Mouse (Mus musculus) forebrain, embryonic 10.5 days (tissue): ENCODE measurements around the gene Mettl23. TPM values are rescaled to one million over a fixed set of nuclear protein-coding genes. Genes with fewer than 3 reads are reported as not detected.

Experiments used
- DNase-seq: peaks from one replicate; pipeline ENCODE4 v3.0.0-alpha.2; 2017; ENCODE audit warnings: low spot score; ENCODE audit errors: extremely low spot score
- H3K27ac ChIP-seq: fragments of 300-500 bp; sonication (generic); 2 replicates; pipeline ENCODE4 v1.5.1; 2016; ENCODE audit warnings: mild to moderate bottlenecking
- H3K27me3 ChIP-seq: fragments of 300-500 bp; sonication (generic); 2 replicates; pipeline ENCODE4 v1.6.1; 2016; ENCODE audit warnings: mild to moderate bottlenecking; ENCODE audit not compliant: poor library complexity, severe bottlenecking
- H3K36me3 ChIP-seq: fragments of 300-500 bp; sonication (generic); replicated peaks from 2 replicates; pipeline ENCODE4 v1.6.1; 2016; ENCODE audit warnings: mild to moderate bottlenecking, moderate library complexity
- H3K4me1 ChIP-seq: fragments of 300-500 bp; sonication (generic); 2 replicates; pipeline ENCODE4 v1.6.1; 2016
- H3K4me3 ChIP-seq: fragments of 300-500 bp; sonication (generic); 2 replicates; pipeline ENCODE4 v1.5.1; 2016; ENCODE audit warnings: mild to moderate bottlenecking, moderate library complexity
- H3K9me3 ChIP-seq: fragments of 300-500 bp; sonication (generic); 2 replicates; pipeline ENCODE4 v1.6.1; 2016; ENCODE audit warnings: mild to moderate bottlenecking, moderate library complexity
- WGBS: fragments of 180-500 bp; shearing (Covaris S2); methylation state at CpG from one replicate; pipeline ENCODE4 v1.1.7; 2016; 5-methylcytosine and 5-hydroxymethylcytosine counted together
- polyA plus RNA-seq: library from polyadenylated mRNA; unstranded; fragments of >200 nt; fragmentation: Nextera tagmentation; extraction: Ambion mirVana; gene quantifications from 2 replicates; pipeline ENCODE4 v1.2.1, GENCODE M21; 2016

Gene Mettl23
- polyA plus RNA-seq, 1 experiment from 2014 or later, result 64.3 TPM

DNA sequence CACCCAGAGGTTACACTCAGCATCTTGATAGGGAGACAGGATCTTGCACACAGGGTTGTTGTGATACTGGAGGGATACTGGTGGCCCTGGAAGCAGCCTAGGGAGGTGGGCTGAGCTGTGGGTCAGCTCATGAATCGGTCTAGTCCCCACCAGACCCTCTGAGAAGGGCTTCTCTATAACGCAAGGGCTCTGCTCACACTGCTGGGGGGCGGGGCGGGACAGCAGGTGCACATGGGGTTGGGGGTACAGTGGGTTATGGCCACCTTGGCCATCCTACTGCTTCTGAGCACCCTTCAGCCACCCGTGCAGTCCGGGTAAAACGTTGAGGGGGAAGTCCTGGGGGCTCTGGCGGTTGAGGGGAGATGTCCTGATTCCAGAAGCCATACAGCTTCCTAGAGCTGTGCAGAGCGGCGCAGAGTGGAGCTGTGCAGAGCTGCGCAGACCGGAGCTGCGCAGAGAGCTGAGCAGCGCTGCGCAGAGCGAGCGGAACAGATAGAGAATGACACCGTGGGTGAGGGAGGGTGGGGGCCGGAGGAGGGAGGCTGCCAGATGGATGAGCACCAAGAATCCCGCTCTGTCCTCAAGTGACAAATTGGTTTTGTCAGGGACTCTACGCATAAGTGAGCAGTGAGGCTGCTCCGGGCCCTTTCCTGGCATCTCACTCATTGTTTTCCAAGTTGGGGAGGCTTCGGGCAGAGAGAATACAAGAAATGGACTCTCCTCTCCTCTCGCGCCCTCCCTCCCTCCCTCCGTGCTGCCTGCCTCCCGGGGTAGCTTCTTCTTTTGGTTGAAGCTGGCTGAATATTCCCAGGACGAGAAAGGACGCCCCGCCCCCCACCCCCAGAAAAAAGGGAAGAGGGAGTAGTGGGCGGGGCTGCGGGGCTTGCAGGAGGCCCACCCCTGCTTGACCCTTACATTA lies 31.8 kb upstream of the Mettl23 start:
- WGBS, result 5% methylated on average over 32 of the region's 32 CpGs
- Histone ChIP-seq H3K9me3 (no peaks in the 10 kb centered on the region), H3K4me1 (peaks cover 87% of the 10 kb centered on the region)

DNA sequence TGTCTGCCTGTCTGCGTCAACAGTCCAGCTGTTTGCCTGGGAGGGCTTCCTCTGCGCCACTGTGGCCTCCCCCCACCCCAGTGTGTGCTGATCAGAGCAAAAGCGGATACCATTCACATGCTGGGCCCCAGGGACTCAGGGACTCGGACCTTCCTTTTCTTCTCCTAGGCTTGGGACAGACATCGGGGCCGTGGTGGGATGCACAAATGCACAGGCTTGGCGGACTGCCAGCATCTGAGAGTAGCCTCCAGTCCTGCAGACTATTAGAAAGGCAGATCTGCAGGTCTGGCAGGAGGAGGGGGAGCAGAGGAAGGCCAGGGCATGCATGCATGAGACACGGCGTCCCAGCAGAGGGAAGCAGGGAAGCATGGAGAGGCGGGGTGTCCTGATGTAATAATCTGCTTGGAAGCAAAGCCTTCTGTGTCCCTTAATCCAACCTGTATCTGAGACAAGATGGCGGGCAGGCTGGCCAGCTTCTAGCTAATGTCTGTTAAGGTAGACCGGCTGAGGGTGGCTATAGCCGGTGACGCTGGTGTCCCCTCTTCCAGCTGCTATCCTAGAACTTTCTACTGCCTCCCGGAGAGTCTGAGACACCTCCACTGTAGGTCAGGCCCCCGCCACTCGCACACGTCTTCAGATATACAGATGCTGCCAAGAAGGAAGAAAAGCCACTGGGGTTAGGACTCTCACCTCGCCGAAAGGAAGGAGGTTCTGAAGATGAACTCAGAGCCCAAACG lies 30.1 kb upstream of the Mettl23 start:
- WGBS, result 54% methylated on average over 21 of the region's 21 CpGs
- Histone ChIP-seq H3K27me3 (peaks cover 19% of the 10 kb centered on the region), H3K9me3 (no peaks in the 10 kb centered on the region), H3K4me1 (peaks cover 89% of the 10 kb centered on the region), H3K27ac (peak overlapping the region; percentile 86), H3K36me3 (0 out of 2 replicates have a peak, but pooled peaks cover 2% of the 10 kb centered on the region), H3K4me3 (peak overlapping the region; percentile 27)
- peak; percentile 52 for DNase-seq

More for the DNA sequence above, 31.8 kb upstream of the Mettl23 start:
- Histone ChIP-seq H3K27ac (peak overlapping the region; percentile 86), H3K4me3 (peak overlapping the region; percentile 52), H3K36me3 (0 out of 2 replicates have a peak, but pooled peaks cover 2% of the 10 kb centered on the region), H3K27me3 (peaks cover 19% of the 10 kb centered on the region)
- DNase-seq, result peak; percentile 70

DNA sequence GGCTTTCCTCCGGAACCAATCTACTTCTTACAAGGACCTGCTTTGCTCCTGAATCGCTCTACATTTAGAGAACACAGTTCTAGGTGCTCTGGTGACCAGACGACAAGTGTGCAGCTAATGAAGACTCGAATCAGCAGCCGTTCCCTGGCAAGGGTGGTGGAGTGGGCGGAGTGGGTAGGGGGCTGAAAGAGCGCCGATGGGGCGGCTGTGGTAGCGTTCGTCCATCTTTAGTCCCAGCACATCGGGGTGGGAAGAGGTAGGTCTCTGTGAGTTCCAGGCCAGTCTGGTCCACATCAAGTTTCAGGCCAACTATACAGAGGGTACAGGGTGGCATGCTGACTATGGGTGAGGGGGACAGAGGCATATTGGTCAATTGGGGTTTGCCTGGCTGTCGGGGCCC lies 29.5 kb upstream of the Mettl23 start:
- peaks cover 84% of the 10 kb centered on the region for H3K4me1 ChIP-seq
- DNase-seq, result no peak
- peak overlapping the region; percentile 86 for H3K27ac ChIP-seq
- 75% methylated on average over 13 of the region's 13 CpGs for WGBS
- peaks cover 19% of the 10 kb centered on the region for H3K27me3 ChIP-seq
- H3K4me3 ChIP-seq, result peak overlapping the region; percentile 32; the same call in 1 of the 2 replicates
- H3K9me3 ChIP-seq, result no peaks in the 10 kb centered on the region
- 0 out of 2 replicates have a peak, but pooled peaks cover 2% of the 10 kb centered on the region for H3K36me3 ChIP-seq

DNA sequence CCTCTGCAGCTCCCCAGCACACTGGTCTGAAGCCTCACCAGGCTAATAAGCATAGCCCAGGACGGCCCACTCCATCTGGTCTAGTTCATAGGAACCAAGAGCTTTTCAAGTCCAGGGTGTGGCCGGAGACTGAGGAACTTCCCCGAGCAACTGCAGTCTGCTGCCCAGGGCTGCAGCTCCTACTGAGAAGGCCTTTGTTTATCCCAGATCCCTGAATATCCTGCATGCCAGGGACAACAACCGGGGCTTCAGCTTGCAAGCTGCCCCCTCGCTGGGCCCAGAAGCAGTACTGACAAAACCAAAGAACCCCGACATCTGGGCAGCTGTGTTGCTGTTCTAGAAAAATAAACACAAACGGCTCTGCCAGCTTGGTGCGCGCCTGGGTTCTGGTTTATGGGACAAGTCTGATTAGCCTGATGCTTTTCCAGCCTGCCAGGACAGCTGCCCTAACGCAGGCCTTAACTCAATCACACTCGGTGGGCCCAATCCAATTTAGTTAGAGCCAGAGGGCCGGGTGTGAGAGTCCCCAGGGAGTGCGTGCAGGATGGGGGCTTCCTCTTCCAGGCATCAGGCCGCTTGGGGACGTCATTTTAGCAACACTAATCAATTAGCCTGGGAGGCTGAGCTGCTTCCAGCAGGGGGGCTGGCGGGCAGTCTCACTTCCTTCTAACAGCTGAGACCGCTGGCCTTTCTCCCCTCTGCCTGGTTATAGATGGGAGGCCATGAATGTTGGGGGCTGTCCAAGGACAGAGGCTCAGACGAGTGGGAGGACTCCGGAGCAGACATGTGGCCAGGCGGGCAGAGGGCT lies 28.8 kb upstream of the Mettl23 start:
- peaks cover 81% of the 10 kb centered on the region for H3K4me1 ChIP-seq
- H3K27me3 ChIP-seq, result peaks cover 19% of the 10 kb centered on the region
- peak overlapping the region; percentile 86 for H3K27ac ChIP-seq
- H3K9me3 ChIP-seq, result no peaks in the 10 kb centered on the region
- H3K4me3 ChIP-seq, result peak overlapping the region; percentile 32
- 0 out of 2 replicates have a peak, but pooled peaks cover 2% of the 10 kb centered on the region for H3K36me3 ChIP-seq
- WGBS, result 7% methylated on average over 20 of the region's 20 CpGs
- DNase-seq, result peak; percentile 54

DNA sequence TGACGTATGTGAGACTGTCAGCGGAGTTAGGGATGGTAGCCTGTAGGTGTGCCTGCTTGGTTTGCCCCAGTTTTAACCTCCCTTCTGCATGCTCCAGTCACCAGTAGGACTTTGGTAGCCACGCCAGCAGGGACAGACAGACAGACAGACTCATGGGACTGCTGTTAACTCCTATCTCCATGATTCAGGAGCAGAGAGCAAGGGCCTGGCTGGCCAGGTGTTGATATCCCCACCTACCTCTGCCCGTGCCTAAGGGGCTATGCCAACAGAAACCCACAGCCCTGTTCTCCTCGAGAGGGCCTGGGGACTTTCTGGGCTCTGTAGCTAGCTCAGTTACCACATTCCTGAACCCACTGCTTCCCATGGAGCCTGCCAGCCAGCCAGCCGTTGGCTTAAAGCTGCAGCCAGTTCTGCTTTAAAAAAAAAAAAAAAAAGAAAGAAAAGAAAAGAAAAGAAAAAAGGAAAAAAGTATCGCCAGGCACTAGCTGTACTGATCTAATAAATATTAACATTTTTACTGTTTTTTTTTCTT lies 28.1 kb upstream of the Mettl23 start:
- no peak for DNase-seq
- 28% methylated on average over 7 of the region's 7 CpGs for WGBS
- no peaks in the 10 kb centered on the region for H3K9me3 ChIP-seq
- H3K27me3 ChIP-seq, result peaks cover 13% of the 10 kb centered on the region
- H3K4me3 ChIP-seq, result peak overlapping the region; percentile 32
- peak overlapping the region; percentile 86 for H3K27ac ChIP-seq
- peaks cover 82% of the 10 kb centered on the region for H3K4me1 ChIP-seq
- H3K36me3 ChIP-seq, result 0 out of 2 replicates have a peak, but pooled peaks cover 2% of the 10 kb centered on the region

DNA sequence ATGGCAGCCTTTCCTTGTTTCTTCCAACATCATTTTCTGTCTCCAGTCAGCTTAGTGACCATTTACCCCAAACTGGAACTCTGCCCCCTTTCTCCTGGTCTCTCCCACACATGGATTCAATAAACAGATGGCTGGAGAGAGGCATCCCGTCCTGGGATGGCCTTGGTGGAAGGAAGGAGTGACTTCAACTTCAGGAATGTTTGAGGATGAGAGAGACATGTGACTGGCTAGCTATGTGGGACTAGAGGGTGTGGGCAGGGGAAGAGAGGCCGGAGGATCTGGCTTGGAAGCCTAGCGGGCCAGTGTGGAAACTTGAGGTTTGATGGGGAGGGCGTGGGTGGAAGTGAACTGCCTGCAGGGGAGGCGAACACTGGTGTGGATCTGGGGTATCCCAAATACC lies 26.3 kb upstream of the Mettl23 start:
- Histone ChIP-seq H3K27me3 (no peaks in the 10 kb centered on the region), H3K4me1 (peaks cover 82% of the 10 kb centered on the region), H3K27ac (0 out of 2 replicates have a peak overlapping the region, but pooled peaks have one; percentile 35), H3K36me3 (no peaks in the 10 kb centered on the region), H3K4me3 (no peak overlapping the region), H3K9me3 (no peaks in the 10 kb centered on the region)
- no peak for DNase-seq
- WGBS, result 75% methylated on average over 5 of the region's 5 CpGs

DNA sequence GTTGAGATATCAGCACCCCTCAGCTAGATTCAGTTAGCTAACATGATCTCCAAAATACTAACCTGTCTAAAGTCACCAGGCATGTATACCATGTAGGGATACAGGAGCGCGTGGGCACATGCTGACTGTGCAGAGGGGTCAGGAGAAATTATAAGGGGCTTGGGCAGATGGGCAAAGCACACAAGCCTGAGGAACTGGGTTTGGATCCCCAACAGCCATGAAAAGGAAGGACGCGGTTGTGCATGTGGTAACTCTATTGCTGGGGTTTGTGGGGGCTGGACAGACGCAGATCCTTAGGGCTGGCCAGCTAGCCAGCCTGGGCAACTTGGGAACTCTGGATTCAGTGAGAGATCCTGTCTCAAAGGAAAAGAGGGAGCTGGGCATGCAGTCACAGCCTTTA lies 25.5 kb upstream of the Mettl23 start:
- no peak for DNase-seq
- H3K4me1 ChIP-seq, result peaks cover 82% of the 10 kb centered on the region
- 91% methylated on average over 5 of the region's 5 CpGs for WGBS
- H3K4me3 ChIP-seq, result no peak overlapping the region
- H3K27me3 ChIP-seq, result no peaks in the 10 kb centered on the region
- no peaks in the 10 kb centered on the region for H3K36me3 ChIP-seq
- H3K27ac ChIP-seq, result no peak overlapping the region
- H3K9me3 ChIP-seq, result no peaks in the 10 kb centered on the region

DNA sequence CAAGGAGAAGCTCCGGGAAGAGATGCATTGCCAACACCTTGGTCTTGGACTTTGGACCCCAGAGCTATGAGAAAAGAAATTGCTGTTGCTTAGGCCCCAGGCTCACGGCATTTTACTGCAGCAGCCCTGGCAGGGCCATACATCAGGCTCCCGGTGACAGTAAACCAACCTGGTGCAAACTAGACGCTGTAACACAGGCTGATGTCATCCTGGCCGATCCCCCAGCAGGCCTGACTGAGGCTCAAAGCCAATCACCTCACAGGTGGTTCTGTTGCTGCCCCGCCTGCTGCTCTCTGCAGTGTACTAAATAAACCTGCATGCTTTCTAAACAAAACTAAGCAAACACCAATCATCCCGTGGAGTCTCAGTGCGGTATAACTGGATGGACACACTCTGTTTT lies 24.4 kb upstream of the Mettl23 start:
- H3K27me3 ChIP-seq, result no peaks in the 10 kb centered on the region
- H3K9me3 ChIP-seq, result no peaks in the 10 kb centered on the region
- WGBS, result 84% methylated on average over 8 of the region's 8 CpGs
- H3K27ac ChIP-seq, result no peak overlapping the region
- no peak for DNase-seq
- peaks cover 72% of the 10 kb centered on the region for H3K4me1 ChIP-seq
- H3K36me3 ChIP-seq, result no peaks in the 10 kb centered on the region
- no peak overlapping the region for H3K4me3 ChIP-seq

DNA sequence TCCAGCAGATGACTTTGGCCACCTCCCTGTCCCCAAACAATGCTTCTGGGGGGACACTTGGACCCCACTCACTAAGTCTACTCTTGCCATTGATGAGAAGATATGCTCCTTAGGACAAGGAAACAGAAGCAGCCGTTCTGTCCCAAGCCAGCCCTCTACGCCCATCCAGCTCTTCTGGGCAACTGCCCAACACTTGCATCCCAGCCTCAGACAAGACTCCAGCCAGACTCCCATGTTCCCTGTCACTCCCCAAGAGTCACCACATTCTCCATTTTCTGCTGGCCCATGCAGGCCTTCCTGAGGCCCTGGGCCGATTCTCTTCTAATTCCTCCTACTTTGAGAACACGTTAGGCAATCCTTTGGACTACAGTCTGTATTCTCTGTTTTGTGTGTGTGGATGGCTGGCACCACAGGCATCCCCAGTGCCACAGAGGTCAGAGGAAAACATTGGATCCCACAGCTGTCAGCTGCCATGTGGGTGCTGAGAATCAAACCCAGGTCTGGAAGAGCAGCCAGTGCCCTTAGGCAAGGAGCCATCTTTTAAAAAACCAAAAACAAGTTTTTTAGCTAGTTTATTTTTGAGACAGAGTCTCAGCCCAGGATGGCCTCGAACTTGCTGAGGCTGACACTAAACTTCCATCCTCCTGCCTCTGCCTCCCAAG lies 23.0 kb upstream of the Mettl23 start:
- 92% methylated on average over 5 of the region's 5 CpGs for WGBS
- Histone ChIP-seq H3K27ac (0 out of 2 replicates have a peak overlapping the region, but pooled peaks have one; percentile 25), H3K27me3 (no peaks in the 10 kb centered on the region), H3K4me1 (peaks cover 61% of the 10 kb centered on the region), H3K9me3 (no peaks in the 10 kb centered on the region), H3K4me3 (no peak overlapping the region), H3K36me3 (no peaks in the 10 kb centered on the region)
- DNase-seq, result no peak

DNA sequence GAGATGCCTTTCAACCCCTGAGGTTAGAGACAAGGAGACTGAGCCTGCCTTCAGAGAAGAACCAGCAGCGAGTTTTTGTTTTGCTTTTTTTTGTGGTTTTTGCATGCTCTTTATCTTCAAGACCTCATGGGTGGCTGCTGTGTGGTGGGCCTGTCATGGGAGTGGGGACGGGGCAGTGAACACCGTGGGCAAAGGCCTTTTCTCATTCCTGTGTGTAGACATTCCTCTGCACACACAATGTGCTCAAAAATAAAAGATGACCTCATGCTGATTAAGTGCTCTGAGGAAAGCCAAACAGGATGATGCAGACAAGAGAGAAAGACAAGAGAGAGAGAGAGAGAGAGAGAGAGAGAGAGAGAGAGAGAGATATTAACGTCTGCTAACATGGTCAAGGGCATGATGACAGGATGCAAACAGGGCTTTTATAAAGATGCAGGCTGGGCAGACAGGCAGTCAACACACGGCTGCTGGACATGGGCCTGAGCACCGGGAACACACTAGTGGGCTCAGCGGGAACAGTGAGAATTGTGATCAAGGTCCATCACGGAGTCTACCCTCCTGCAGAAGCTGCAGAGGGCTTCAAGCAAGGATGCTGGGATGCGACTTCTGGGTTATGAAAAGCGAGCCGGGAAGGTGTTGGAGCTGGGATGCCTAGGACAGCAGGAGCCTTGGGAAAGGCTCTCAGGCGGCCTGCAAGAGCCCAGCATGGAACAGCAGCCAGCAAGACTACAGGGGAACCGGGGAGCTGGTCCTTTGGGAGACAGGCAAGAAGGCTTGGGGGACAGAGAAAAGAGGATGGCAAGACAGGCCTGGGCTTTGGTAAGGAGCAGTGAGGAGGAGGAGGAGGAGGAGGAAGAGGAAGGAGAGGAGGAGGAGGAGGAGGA lies 21.8 kb upstream of the Mettl23 start:
- 70% methylated on average over 13 of the region's 13 CpGs for WGBS
- H3K4me3 ChIP-seq, result no peak overlapping the region
- H3K27ac ChIP-seq, result peak overlapping the region; percentile 25

DNA sequence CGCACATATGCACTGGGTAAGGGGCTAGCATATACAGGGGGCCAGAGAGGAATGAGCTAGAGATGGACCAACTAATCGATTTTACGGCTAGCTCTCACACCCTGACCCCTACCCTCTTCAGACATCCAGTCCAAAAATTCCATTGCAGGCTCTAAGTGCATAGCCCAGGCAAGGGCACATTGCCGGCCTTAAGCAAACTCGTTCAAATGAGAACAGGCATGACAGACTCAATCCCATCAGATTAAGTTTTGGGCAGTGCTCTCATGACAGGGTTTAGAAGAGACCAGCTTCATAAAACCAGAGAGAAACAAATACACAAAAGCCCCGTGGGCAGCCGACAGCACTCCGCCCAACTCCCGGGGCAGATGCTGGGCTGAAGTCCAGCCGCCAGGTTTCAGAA lies 20.9 kb upstream of the Mettl23 start:
- WGBS, result 76% methylated on average over 10 of the region's 10 CpGs
- no peak for DNase-seq
- H3K9me3 ChIP-seq, result no peaks in the 10 kb centered on the region
- peak overlapping the region; percentile 25; the same call in 1 of the 2 replicates for H3K27ac ChIP-seq
- no peak overlapping the region for H3K4me3 ChIP-seq
- H3K27me3 ChIP-seq, result peaks cover 5% of the 10 kb centered on the region; the same call in 1 of the 2 replicates
- H3K36me3 ChIP-seq, result no peaks in the 10 kb centered on the region
- H3K4me1 ChIP-seq, result peaks cover 61% of the 10 kb centered on the region

More for the DNA sequence above, 21.8 kb upstream of the Mettl23 start:
- no peaks in the 10 kb centered on the region for H3K9me3 ChIP-seq
- H3K4me1 ChIP-seq, result peaks cover 61% of the 10 kb centered on the region
- no peaks in the 10 kb centered on the region; the same call in 1 of the 2 replicates for H3K27me3 ChIP-seq
- no peak for DNase-seq
- no peaks in the 10 kb centered on the region for H3K36me3 ChIP-seq
